Mouse (Mus musculus) E14TG2a.4 (cell line): ENCODE results near the gene Zfhx3.

ENCODE experiments used
- CTCF ChIP-seq: conservative IDR thresholded peaks from 2 replicates; pipeline ENCODE4 v1.5.1; 2014; ENCODE audit warnings: low read length
- NANOG ChIP-seq: IDR thresholded peaks from 2 replicates; pipeline ENCODE4 v1.6.1; 2014; ENCODE audit warnings: borderline replicate concordance, low read length, mixed read lengths
- POU5F1 ChIP-seq: IDR thresholded peaks from 2 replicates; pipeline ENCODE4 v1.6.1; 2014; ENCODE audit warnings: low read length, borderline replicate concordance

DNA sequence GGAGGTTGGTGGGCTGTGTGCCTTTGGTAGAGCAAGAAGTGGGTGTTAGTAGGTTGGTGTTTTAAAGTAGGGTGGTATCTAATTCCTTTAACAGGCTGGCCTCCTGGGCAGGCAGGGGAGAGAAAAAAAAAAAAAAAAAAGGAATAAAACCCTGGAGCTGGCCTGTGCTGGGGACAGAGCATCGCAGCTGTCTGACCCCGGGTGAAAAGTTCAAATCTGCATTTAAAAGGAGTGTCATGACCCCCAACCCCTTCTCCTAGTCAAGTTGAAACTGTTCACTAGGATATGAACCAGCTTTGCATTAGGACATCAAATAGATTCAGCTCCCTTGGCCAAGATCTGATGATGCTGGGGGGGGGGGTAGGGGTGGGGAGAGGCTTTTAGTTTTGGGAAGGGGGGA lies 786.7 kb downstream of the Zfhx3 start:
- TF ChIP-seq CTCF (no peak), POU5F1 (no peak), NANOG (0 out of 2 replicates have a peak, but pooled peaks have one; percentile 3)
